Mouse (Mus musculus) testis, adult 2 months (tissue): ENCODE measurements around the gene Tbx5. TPM values are rescaled to one million over a fixed set of nuclear protein-coding genes. Genes with fewer than 3 reads are reported as not detected.

Source experiments
- H3K27ac ChIP-seq: fragments of 200-500 bp; 2 replicates; pipeline ENCODE4 v1.5.1; 2012; ENCODE audit warnings: low read depth, low read length; ENCODE audit not compliant: control insufficient read depth, insufficient read depth
- H3K27me3 ChIP-seq: fragments of 200-500 bp; 2 replicates; pipeline ENCODE4 v1.6.1; 2012; ENCODE audit warnings: mild to moderate bottlenecking, low read length, moderate library complexity; ENCODE audit not compliant: control insufficient read depth, insufficient read depth
- H3K36me3 ChIP-seq: fragments of 200-500 bp; 2 replicates; pipeline ENCODE4 v1.6.1; 2012; ENCODE audit warnings: mild to moderate bottlenecking, low read length; ENCODE audit not compliant: control insufficient read depth, insufficient read depth
- H3K4me1 ChIP-seq: fragments of 200-500 bp; 2 replicates; pipeline ENCODE4 v1.6.1; 2012; ENCODE audit warnings: low read length; ENCODE audit not compliant: control insufficient read depth, insufficient read depth
- H3K4me3 ChIP-seq: fragments of 200-500 bp; 2 replicates; pipeline ENCODE4 v1.5.1; 2012; ENCODE audit warnings: low read depth, mild to moderate bottlenecking, low read length, moderate library complexity, mixed read lengths; ENCODE audit not compliant: control insufficient read depth
- CTCF ChIP-seq: fragments of 200-500 bp; IDR thresholded peaks from 2 replicates; pipeline ENCODE4 v1.5.1; 2012; ENCODE audit warnings: low read depth, mild to moderate bottlenecking, inconsistent platforms, low read length, moderate library complexity; ENCODE audit not compliant: control insufficient read depth, insufficient read depth, insufficient replicate concordance
- POLR2A ChIP-seq: fragments of 200-500 bp; IDR thresholded peaks from 2 replicates; pipeline ENCODE4 v1.6.1; 2012; ENCODE audit warnings: low read depth, mild to moderate bottlenecking, inconsistent platforms, low read length, moderate library complexity; ENCODE audit not compliant: control insufficient read depth
- polyA plus RNA-seq: library from polyadenylated mRNA; depleted of rRNA; stranded (reverse); fragments of >200 nt; gene quantifications from 2 replicates; pipeline ENCODE4 v1.2.3, GENCODE M21; 2012

The Tbx5 gene
- polyA plus RNA-seq, 1 experiment, result 5.8 TPM

GRCm38 (mm10) chr5:119803411-119804251 lies 28.8 kb upstream of the Tbx5 start:
- TF ChIP-seq POLR2A, result no peak
- no peak for TF ChIP-seq CTCF
- Histone ChIP-seq H3K4me3 (no peak overlapping the region), H3K4me1 (peaks cover 9% of the 10 kb centered on the region), H3K36me3 (no peaks in the 10 kb centered on the region), H3K27ac (no peak overlapping the region), H3K27me3 (peaks cover 3% of the 10 kb centered on the region; the same call in 1 of the 2 replicates)

GRCm38 (mm10) chr5:119804301-119805039 lies 28.0 kb upstream of the Tbx5 start:
- no peak for TF ChIP-seq POLR2A
- Histone ChIP-seq H3K27ac (no peak overlapping the region), H3K36me3 (no peaks in the 10 kb centered on the region), H3K4me3 (no peak overlapping the region; the same call in 1 of the 2 replicates), H3K4me1 (peaks cover 9% of the 10 kb centered on the region), H3K27me3 (peaks cover 3% of the 10 kb centered on the region; the same call in 1 of the 2 replicates)

- TF ChIP-seq POLR2A, result no peak
- TF ChIP-seq CTCF, result no peak
- Histone ChIP-seq H3K27ac (no peak overlapping the region), H3K27me3 (peaks cover 3% of the 10 kb centered on the region; the same call in 1 of the 2 replicates)
Observed at GRCm38 (mm10) chr5:119805636-119806035, 26.8 kb upstream of the Tbx5 start.

GRCm38 (mm10) chr5:119806467-119806866 lies 26.0 kb upstream of the Tbx5 start:
- Histone ChIP-seq H3K36me3 (no peaks in the 10 kb centered on the region), H3K27ac (no peak overlapping the region), H3K4me3 (no peak overlapping the region), H3K27me3 (peaks cover 3% of the 10 kb centered on the region; the same call in 1 of the 2 replicates), H3K4me1 (peaks cover 9% of the 10 kb centered on the region)
- TF ChIP-seq POLR2A (no peak), CTCF (no peak)

More at GRCm38 (mm10) chr5:119805636-119806035, 26.8 kb upstream of the Tbx5 start:
- peaks cover 9% of the 10 kb centered on the region for H3K4me1 ChIP-seq
- no peak overlapping the region for H3K4me3 ChIP-seq
- H3K36me3 ChIP-seq, result no peaks in the 10 kb centered on the region

- peak overlapping the region; percentile 84 for H3K27ac ChIP-seq
- H3K27me3 ChIP-seq, result peaks cover 3% of the 10 kb centered on the region; the same call in 1 of the 2 replicates
- TF ChIP-seq POLR2A (no peak), CTCF (no peak)
- peaks cover 9% of the 10 kb centered on the region for H3K4me1 ChIP-seq
- H3K4me3 ChIP-seq, result peak overlapping the region; percentile 56
- no peaks in the 10 kb centered on the region for H3K36me3 ChIP-seq
Observed at GRCm38 (mm10) chr5:119807481-119808183, 24.8 kb upstream of the Tbx5 start.

GRCm38 (mm10) chr5:119808713-119809112 lies 23.8 kb upstream of the Tbx5 start:
- H3K36me3 ChIP-seq, result no peaks in the 10 kb centered on the region
- peaks cover 9% of the 10 kb centered on the region for H3K4me1 ChIP-seq
- peaks cover 3% of the 10 kb centered on the region; the same call in 1 of the 2 replicates for H3K27me3 ChIP-seq
- H3K4me3 ChIP-seq, result peak overlapping the region; percentile 1; the same call in 1 of the 2 replicates
- no peak overlapping the region for H3K27ac ChIP-seq
- TF ChIP-seq CTCF, result no peak
- no peak for TF ChIP-seq POLR2A
